In genomic region chr5:113732182-113732581, GRCm38 (mm10) we compare ENCODE assay signal across 9 mouse cellular contexts. TPM values are rescaled to one million over a fixed set of nuclear protein-coding genes. Genes with fewer than 3 reads are reported as not detected.
DNase-seq lines count a peak whose midpoint lies in the region; ATAC-seq lines count a peak whose summit lies in the region.
"Had no signal": no experiment of that assay in that cellular context is flagged by ENCODE, and none has a peak within 500 bp of the region (broad histone marks: within the 10 kb centered on the region; RNA-seq: fewer than 3 reads in every experiment).

No protein-coding gene starts in this region.

- no peaks in the 10 kb centered on the region for H3K36me3 ChIP-seq in embryonic facial prominence, embryonic 14.5 days (ENCODE audit: control insufficient read depth, insufficient read depth, low read length)

- no peaks in the 10 kb centered on the region for H3K9me3 ChIP-seq in embryonic facial prominence, embryonic 14.5 days (ENCODE audit: control insufficient read depth, low read length)

- no peak for ATAC-seq in embryonic facial prominence, embryonic 14.5 days (ENCODE audit: low read depth)
- no peak for ATAC-seq in monocyte, adult 5-6 weeks (replicated peaks; ENCODE audit: insufficient number of reproducible peaks, low FRiP score, low TSS enrichment, poor library complexity, severe bottlenecking)

- H3K4me1 ChIP-seq in embryonic facial prominence, embryonic 14.5 days (ENCODE audit: control insufficient read depth, insufficient read depth, low read length) = peaks cover 7% of the 10 kb centered on the region; the same call in 1 of the 2 replicates

- no peak overlapping the region for H3K27ac ChIP-seq in embryonic facial prominence, embryonic 14.5 days (replicated peaks; ENCODE audit: low read depth, low read length)

- WGBS in embryonic facial prominence, embryonic 14.5 days = 27% methylated on average over 6 of the region's 6 CpGs

- H3K27me3 ChIP-seq in embryonic facial prominence, embryonic 14.5 days (replicated peaks; ENCODE audit: control insufficient read depth, insufficient read depth, low read length) = no peaks in the 10 kb centered on the region

- no peak overlapping the region for H3K9ac ChIP-seq in embryonic facial prominence, embryonic 14.5 days (ENCODE audit: low read depth, low read length)

- H3K4me2 ChIP-seq in embryonic facial prominence, embryonic 14.5 days (ENCODE audit: low read depth, low read length) = no peak overlapping the region

- DNase-seq in embryo, embryonic 10 days (ENCODE audit: low spot score) = peak; percentile 75
- no peak for DNase-seq in embryo, embryonic 9.5 days (ENCODE audit: extremely low spot score)
- peak; percentile 56 to 71 for DNase-seq in left cerebral cortex, adult 18-20 months (ENCODE audit: low spot score in 2 of 2)
- no peak for DNase-seq in left cerebral cortex, adult 8-10 months (ENCODE audit: low spot score in 2 of 2)
- DNase-seq in MN1 (ENCODE audit: low spot score) = peak; percentile 64
- DNase-seq in embryonic facial prominence, embryonic 14.5 days (ENCODE audit: low spot score) = peak; percentile 41
- DNase-seq in lung, postnatal 36 days = peak; percentile 53

- H3K4me3 ChIP-seq in embryonic facial prominence, embryonic 14.5 days (ENCODE audit: low read depth, low read length) = no peak overlapping the region

RNA-seq across cellular contexts. Expression of gene Ficd, which starts 3.4 kb away (rescaled TPM):
- 10 to 100 TPM; 11.8 to 13.2 TPM for total RNA-seq in left cerebral cortex, adult 18-20 months (2021)
- 10 to 100 TPM; 10.8 to 12.7 (median 12.2) TPM for total RNA-seq in left cerebral cortex, adult 8-10 months (2022)
- polyA plus RNA-seq in embryonic facial prominence, embryonic 14.5 days (2014; fragmentation: Nextera tagmentation; extraction: Ambion mirVana) = 5.4 and 6.4 TPM in 2 replicates
- total RNA-seq in monocyte, adult 5-6 weeks (2017) = 2.0 to 4.7 TPM (median 4.2 TPM) in 3 replicates

RNA-seq across cellular contexts. Expression of gene 1700069L16Rik, which starts 7.6 kb away (rescaled TPM):
- total RNA-seq in left cerebral cortex, adult 18-20 months (2021) = not detected
- not detected for total RNA-seq in left cerebral cortex, adult 8-10 months (2022)
- not detected in 2 replicates for polyA plus RNA-seq in embryonic facial prominence, embryonic 14.5 days (2014; fragmentation: Nextera tagmentation; extraction: Ambion mirVana)
- not detected in 3 replicates for total RNA-seq in monocyte, adult 5-6 weeks (2017)
- polyA plus RNA-seq: heart, embryonic 14.5 days had no signal

RNA-seq across cellular contexts. Expression of gene Sart3, which starts 40.1 kb away (rescaled TPM):
- total RNA-seq in left cerebral cortex, adult 18-20 months (2021) = 10 to 100 TPM; 46.8 to 51.8 TPM
- 10 to 100 TPM; 38.2 to 43.8 (median 41.5) TPM for total RNA-seq in left cerebral cortex, adult 8-10 months (2022)
- 37.2 and 39.3 TPM in 2 replicates for polyA plus RNA-seq in embryonic facial prominence, embryonic 14.5 days (2014; fragmentation: Nextera tagmentation; extraction: Ambion mirVana)
- total RNA-seq in monocyte, adult 5-6 weeks (2017) = 34.4 to 48.1 TPM (median 42.3 TPM) in 3 replicates

RNA-seq across cellular contexts. Expression of gene Iscu, which starts 40.4 kb away (rescaled TPM):
- 100 to 1,000 TPM; 128 to 130 TPM for total RNA-seq in left cerebral cortex, adult 18-20 months (2021)
- 100 to 1,000 TPM; 124 to 132 (median 128) TPM for total RNA-seq in left cerebral cortex, adult 8-10 months (2022)
- polyA plus RNA-seq in embryonic facial prominence, embryonic 14.5 days (2014; fragmentation: Nextera tagmentation; extraction: Ambion mirVana) = 103 and 107 TPM in 2 replicates
- total RNA-seq in monocyte, adult 5-6 weeks (2017) = 110 to 223 TPM (median 180 TPM) in 3 replicates

Comparison
In these comparisons a context has a peak if more than half of its experiments do, and no peak if none do; other contexts are left out.
1. DNase-seq: peak in embryo, embryonic 10 days (single experiment), left cerebral cortex, adult 18-20 months (2 of 2), MN1 (single experiment), embryonic facial prominence, embryonic 14.5 days (single experiment) and lung, postnatal 36 days (single experiment); none in embryo, embryonic 9.5 days (single experiment) and left cerebral cortex, adult 8-10 months (0 of 2).